Mouse (Mus musculus) embryonic facial prominence, embryonic 12.5 days (tissue): ENCODE results near the gene Mycn. TPM values are rescaled to one million over a fixed set of nuclear protein-coding genes. Genes with fewer than 3 reads are reported as not detected.

Experiments
- ATAC-seq: fragments of 200-750 bp; cut with Nextera tagmentation; 2 replicates; pipeline ENCODE4 v1.8.0; 2017; ENCODE audit not compliant: insufficient number of reproducible peaks, insufficient read depth, low FRiP score, low TSS enrichment
- H3K27ac ChIP-seq: fragments of 300-500 bp; sonication (generic); 2 replicates; pipeline ENCODE4 v1.5.1; 2016; ENCODE audit warnings: mild to moderate bottlenecking
- H3K27me3 ChIP-seq: fragments of 300-500 bp; sonication (generic); 2 replicates; pipeline ENCODE4 v1.6.1; 2016; ENCODE audit warnings: mild to moderate bottlenecking, moderate library complexity
- H3K36me3 ChIP-seq: fragments of 300-500 bp; sonication (generic); 2 replicates; pipeline ENCODE4 v1.6.1; 2016; ENCODE audit warnings: mild to moderate bottlenecking
- H3K4me1 ChIP-seq: fragments of 300-500 bp; sonication (generic); 2 replicates; pipeline ENCODE4 v1.6.1; 2016
- H3K4me2 ChIP-seq: fragments of 300-500 bp; sonication (generic); replicated peaks from 2 replicates; pipeline ENCODE4 v1.6.1; 2016; ENCODE audit warnings: mild to moderate bottlenecking, moderate library complexity
- H3K4me3 ChIP-seq: fragments of 300-500 bp; sonication (generic); 2 replicates; pipeline ENCODE4 v1.5.1; 2016; ENCODE audit warnings: mild to moderate bottlenecking
- H3K9ac ChIP-seq: fragments of 300-500 bp; sonication (generic); 2 replicates; pipeline ENCODE4 v1.6.1; 2016; ENCODE audit warnings: mild to moderate bottlenecking, moderate library complexity
- H3K9me3 ChIP-seq: fragments of 300-500 bp; sonication (generic); 2 replicates; pipeline ENCODE4 v1.6.1; 2016; ENCODE audit warnings: mild to moderate bottlenecking, moderate library complexity
- WGBS: fragments of 180-500 bp; shearing (Covaris S2); methylation state at CpG from one replicate; pipeline ENCODE4 v1.1.7; 2016; 5-methylcytosine and 5-hydroxymethylcytosine counted together
- polyA plus RNA-seq: library from polyadenylated mRNA; unstranded; fragments of >200 nt; fragmentation: Nextera tagmentation; extraction: Ambion mirVana; gene quantifications from 2 replicates; pipeline ENCODE4 v1.2.1, GENCODE M21; 2016

Gene Mycn
- polyA plus RNA-seq, 1 experiment from 2014 or later, result 73.7 TPM

DNA sequence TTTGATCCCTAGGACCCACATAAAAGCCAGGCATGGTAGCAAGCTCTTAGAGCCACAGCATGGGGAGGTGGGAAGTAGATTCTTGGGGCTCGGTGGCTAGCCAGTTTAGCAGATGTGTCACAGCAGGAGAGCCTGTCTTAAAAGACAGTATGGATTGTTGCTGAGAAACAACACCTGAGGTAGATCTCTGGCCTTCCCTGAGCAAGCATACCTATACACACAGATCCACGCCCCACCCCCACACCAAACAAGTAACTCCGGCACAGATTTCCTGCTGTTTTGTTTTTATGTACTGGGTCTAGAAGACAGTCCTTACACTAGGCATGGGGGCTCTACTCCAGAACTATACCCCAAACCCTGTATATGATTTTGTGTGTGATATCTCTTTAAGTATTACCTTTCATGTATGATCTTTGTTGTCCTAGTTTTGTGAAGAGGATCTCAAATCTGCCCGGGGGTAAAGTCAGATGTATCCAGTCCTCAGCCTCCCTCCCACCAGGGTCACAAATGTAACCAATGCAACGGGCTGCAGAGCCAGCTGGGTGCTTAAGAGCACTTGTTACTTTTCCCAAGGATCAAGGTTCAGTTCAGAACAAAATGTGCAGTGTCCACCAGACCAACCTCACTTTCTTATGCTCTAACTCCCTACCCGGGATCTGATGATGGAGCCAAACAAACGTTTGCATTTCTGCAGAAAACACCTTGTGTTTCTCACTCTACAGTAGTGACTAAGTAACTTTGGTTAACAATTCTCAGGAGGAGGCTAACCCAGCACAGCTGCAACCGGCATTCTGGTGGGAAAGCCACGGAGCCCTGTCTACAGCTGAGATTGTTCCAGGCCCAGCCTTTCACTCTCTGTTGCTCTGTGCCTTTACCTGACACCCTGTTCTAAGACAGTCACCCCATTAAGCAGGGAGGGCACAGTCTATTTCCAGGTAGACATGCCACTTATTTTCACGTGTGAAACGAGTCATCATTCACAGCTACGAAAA is 21.3 kb downstream of the Mycn start:
- Histone ChIP-seq H3K27me3 (no peaks in the 10 kb centered on the region), H3K4me3 (no peak overlapping the region), H3K36me3 (no peaks in the 10 kb centered on the region), H3K9ac (no peak overlapping the region), H3K4me2 (no peak overlapping the region), H3K27ac (no peak overlapping the region), H3K4me1 (peaks cover 19% of the 10 kb centered on the region), H3K9me3 (no peaks in the 10 kb centered on the region)
- ATAC-seq, result no peak
- whole genome bisulfite sequencing, result 29% methylated on average over 12 of the region's 12 CpGs

DNA sequence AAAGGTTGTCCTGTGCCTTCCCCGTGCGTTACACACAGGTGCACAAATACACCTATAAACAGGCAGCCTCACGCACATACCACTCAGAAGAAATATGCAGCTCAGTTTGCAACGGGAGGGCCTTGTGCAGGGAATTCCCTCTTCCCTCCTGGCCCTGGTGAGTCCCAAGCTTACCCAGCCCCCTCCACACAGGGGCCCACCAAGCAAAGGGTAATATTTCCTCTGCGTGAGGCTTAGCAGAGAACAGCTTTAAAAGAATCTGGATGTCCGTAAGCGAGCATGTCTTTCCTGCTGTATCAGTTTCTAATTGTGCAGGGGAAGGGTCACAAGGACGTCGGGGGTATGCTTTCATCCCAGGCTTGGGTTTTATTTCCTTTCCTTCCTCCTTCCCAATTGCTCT is 25.4 kb downstream of the Mycn start:
- ATAC-seq, result peak; percentile 70; the same call in 1 of the 2 replicates

DNA sequence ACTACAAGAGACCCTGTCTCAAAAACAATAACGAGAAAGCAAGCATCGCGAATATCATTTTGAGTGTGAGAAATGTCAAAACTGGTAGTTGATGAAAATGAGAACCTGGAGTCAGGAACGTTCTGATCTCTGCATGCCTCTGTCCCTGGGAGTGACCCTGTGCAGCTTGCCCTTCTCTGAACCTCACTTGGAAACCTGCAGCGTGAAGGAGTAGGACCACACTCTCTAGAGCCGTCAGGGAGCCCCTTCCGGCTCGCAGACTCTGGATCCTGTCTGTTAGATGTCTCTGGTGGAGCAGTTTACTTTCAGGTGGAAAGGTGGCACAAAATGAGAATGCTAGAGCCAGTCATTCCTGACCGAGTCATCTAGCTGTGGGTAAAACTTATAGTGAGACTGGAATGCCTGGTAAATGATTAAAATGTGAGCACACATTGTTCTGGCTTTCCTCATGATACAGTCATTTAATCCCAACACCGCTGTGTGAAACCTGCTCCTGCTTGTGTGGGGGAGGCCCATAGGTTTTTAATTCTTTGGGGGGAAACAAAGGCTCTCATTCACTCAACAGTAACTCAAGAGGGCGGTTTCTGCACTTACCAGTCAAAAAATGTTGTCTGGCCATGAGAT is 31.2 kb downstream of the Mycn start:
- H3K9me3 ChIP-seq, result no peaks in the 10 kb centered on the region
- H3K9ac ChIP-seq, result no peak overlapping the region
- H3K4me2 ChIP-seq, result no peak overlapping the region
- H3K27ac ChIP-seq, result no peak overlapping the region
- H3K27me3 ChIP-seq, result no peaks in the 10 kb centered on the region
- 65% methylated on average over 11 of the region's 11 CpGs for WGBS
- no peak for ATAC-seq
- H3K4me1 ChIP-seq, result peaks cover under 1% of the 10 kb centered on the region; the same call in 1 of the 2 replicates
- H3K36me3 ChIP-seq, result no peaks in the 10 kb centered on the region
- H3K4me3 ChIP-seq, result no peak overlapping the region

More for the DNA sequence above, 25.4 kb downstream of the Mycn start:
- no peaks in the 10 kb centered on the region for H3K9me3 ChIP-seq
- H3K4me3 ChIP-seq, result no peak overlapping the region
- H3K4me2 ChIP-seq, result peak overlapping the region; percentile 13; the same call in 1 of the 2 replicates
- H3K4me1 ChIP-seq, result peaks cover 20% of the 10 kb centered on the region
- peak overlapping the region; percentile 10; the same call in 1 of the 2 replicates for H3K9ac ChIP-seq
- 0 out of 2 replicates have a peak overlapping the region, but pooled peaks have one; percentile 23 for H3K27ac ChIP-seq
- H3K27me3 ChIP-seq, result no peaks in the 10 kb centered on the region
- no peaks in the 10 kb centered on the region for H3K36me3 ChIP-seq
- 11% methylated on average over 9 of the region's 9 CpGs for WGBS

DNA sequence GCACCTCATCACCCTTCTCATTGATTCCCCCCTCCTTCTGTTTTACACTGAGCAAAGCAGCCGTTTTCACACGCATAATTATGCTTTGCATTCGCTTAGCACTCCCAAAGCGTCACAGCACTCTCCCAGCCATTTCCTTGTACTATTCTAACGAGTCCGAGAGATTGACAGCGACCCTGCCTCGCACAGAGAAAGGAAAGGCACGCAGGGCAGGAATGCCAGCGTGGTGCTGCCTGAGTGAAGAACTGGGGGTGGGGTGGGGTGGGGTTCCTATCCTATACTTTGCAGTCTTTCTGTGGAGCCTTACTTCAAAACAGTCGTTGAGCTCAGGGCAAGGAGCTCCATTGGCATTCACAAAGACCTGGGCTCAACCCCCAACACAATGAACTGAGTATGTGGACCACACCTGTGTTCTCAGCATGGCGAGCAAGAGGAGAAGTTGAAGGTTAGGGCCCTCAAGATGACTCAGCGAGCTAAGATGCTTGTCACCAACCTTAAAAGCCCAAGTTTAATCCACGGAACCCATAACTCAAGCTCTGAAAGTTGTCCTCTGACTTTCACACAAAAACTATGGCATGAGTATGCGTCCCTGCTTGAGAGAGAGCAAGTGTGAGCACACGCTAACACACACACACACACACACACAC is 32.0 kb downstream of the Mycn start:
- Histone ChIP-seq H3K9ac (no peak overlapping the region), H3K27me3 (no peaks in the 10 kb centered on the region), H3K36me3 (no peaks in the 10 kb centered on the region), H3K4me1 (peaks cover 6% of the 10 kb centered on the region), H3K27ac (no peak overlapping the region), H3K4me3 (no peak overlapping the region), H3K4me2 (no peak overlapping the region), H3K9me3 (no peaks in the 10 kb centered on the region)
- WGBS, result 60% methylated on average over 16 of the region's 16 CpGs
- no peak for ATAC-seq

DNA sequence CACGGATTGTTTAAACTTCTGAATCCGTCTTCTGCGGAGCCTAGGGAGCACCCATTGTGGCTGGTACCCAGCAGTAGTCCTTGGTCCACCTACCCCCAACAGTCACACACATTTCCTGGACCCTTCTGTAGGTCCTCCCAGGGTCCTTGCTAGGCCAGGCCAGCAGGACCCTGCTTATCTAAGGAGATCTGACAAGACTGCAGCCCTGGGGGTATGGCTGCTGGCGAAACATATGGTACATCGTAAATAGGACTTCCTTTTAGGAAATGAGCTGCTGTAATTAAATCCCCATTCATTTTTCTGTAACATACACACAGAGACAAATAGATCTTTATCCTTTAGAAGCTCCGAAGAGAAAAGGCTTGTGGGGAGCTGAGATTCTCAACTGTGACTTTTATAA is 34.9 kb downstream of the Mycn start:
- Histone ChIP-seq H3K4me3 (no peak overlapping the region), H3K27me3 (no peaks in the 10 kb centered on the region; the same call in 1 of the 2 replicates), H3K4me2 (no peak overlapping the region), H3K9me3 (no peaks in the 10 kb centered on the region), H3K4me1 (peaks cover 13% of the 10 kb centered on the region), H3K27ac (no peak overlapping the region), H3K9ac (no peak overlapping the region), H3K36me3 (no peaks in the 10 kb centered on the region)
- no peak for ATAC-seq
- WGBS, result 33% methylated on average over 6 of the region's 6 CpGs

DNA sequence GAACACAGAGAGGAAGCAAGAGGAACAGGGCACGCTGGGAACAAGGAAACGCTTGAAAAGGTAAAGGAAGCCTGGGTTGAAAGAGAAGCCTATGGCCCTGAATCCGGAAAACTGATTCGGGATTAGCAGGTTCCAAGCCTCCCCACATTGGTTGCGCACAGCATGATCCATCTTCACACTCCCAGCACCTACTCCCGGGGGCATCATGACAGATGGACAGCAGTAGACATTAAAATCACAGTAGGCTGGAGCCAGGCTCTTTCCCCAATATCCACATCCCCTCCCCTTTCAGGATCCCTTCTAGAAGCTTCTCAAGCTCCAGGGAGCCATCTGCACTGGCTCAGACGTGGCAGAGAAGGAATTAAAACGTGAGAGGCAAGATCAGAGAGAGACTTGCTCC is 35.4 kb downstream of the Mycn start:
- Histone ChIP-seq H3K27ac (0 out of 2 replicates have a peak overlapping the region, but pooled peaks have one; percentile 13), H3K4me2 (no peak overlapping the region), H3K27me3 (no peaks in the 10 kb centered on the region; the same call in 1 of the 2 replicates), H3K4me1 (peaks cover 13% of the 10 kb centered on the region), H3K4me3 (no peak overlapping the region), H3K9me3 (no peaks in the 10 kb centered on the region), H3K36me3 (no peaks in the 10 kb centered on the region), H3K9ac (no peak overlapping the region)
- WGBS, result 66% methylated on average over 8 of the region's 8 CpGs
- no peak for ATAC-seq

DNA sequence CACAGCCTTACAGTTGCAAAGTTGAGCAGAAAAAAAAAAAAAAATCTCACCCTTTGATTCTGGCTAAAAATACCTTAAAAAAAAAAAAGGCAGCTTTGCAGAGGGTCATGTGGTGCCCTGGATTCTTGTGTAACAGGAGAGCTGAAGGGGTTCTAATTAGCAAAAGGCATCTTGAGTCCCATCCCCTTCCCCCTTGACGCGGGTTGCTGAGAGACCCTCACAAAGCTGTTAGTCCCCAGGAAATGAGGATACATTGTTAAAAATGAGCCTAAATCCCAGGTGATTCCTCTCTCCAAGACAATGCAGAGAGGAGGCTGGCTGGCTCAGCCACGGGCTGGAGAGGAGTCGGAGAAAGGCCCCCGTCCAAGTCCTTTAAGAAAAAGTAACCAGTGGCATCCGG is 36.6 kb downstream of the Mycn start:
- H3K4me3 ChIP-seq, result no peak overlapping the region

DNA sequence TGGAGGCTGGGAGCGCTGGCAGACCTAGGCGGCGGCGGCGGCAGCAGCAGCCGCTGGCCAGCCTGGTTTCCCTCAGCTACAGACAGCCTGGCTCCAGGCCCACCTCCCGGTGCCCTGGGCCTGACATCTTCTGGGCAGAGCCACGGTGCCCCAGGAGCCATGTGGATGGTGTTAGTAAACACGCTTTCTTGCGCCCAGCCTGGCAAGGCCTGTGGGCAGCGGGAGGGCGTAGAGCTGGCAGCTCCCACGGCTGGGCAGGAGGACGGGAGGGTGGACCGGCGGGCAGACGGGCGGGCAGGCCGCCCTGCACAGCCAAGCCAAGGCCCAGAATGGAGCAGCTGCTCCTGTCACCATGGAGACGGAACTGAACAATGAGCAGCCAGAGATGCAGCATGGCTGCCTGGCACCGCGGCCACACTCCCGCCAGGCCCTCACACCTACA is 37.2 kb downstream of the Mycn start:
- peak overlapping the region; percentile 51 for H3K9ac ChIP-seq
- 9% methylated on average over 23 of the region's 23 CpGs for WGBS
- H3K4me2 ChIP-seq, result peak overlapping the region; percentile 48
- no peaks in the 10 kb centered on the region for H3K9me3 ChIP-seq
- ATAC-seq, result peak; percentile 81
- H3K27me3 ChIP-seq, result no peaks in the 10 kb centered on the region; the same call in 1 of the 2 replicates
- peak overlapping the region; percentile 61 for H3K27ac ChIP-seq
- H3K4me3 ChIP-seq, result 0 out of 2 replicates have a peak overlapping the region, but pooled peaks have one; percentile 16
- no peaks in the 10 kb centered on the region for H3K36me3 ChIP-seq
- H3K4me1 ChIP-seq, result peaks cover 13% of the 10 kb centered on the region

More for the DNA sequence above, 36.6 kb downstream of the Mycn start:
- 28% methylated on average over 6 of the region's 6 CpGs for WGBS
- no peak overlapping the region for H3K9ac ChIP-seq
- no peak for ATAC-seq
- no peak overlapping the region for H3K27ac ChIP-seq
- H3K36me3 ChIP-seq, result no peaks in the 10 kb centered on the region
- H3K4me1 ChIP-seq, result peaks cover 13% of the 10 kb centered on the region
- no peaks in the 10 kb centered on the region; the same call in 1 of the 2 replicates for H3K27me3 ChIP-seq
- no peak overlapping the region; the same call in 1 of the 2 replicates for H3K4me2 ChIP-seq
- no peaks in the 10 kb centered on the region for H3K9me3 ChIP-seq

DNA sequence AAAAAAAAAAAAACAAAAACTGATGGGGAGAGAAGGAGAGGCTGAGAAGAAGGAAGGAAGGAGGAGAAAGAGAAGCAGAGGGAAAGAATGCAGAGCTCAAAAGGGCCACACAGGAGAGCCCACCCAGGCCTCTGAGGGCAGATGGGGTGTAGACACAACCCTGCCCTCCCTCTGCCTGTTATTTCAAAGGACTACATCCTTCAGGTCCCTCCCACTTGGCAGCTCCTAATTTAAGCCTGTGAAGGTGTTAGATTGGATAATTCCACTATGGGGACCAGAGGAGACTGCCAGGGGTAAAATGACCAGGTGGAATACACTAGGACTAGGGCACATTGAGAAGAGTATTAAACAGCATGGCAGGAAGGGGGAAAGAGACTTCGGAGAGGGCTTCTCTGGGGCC is 37.6 kb downstream of the Mycn start:
- WGBS, result 25% methylated on average over 1 of the region's 1 CpGs
- Histone ChIP-seq H3K4me2 (peak overlapping the region; percentile 48), H3K9me3 (no peaks in the 10 kb centered on the region), H3K27me3 (no peaks in the 10 kb centered on the region; the same call in 1 of the 2 replicates), H3K4me3 (no peak overlapping the region), H3K36me3 (no peaks in the 10 kb centered on the region), H3K9ac (peak overlapping the region; percentile 51; the same call in 1 of the 2 replicates), H3K4me1 (peaks cover 13% of the 10 kb centered on the region), H3K27ac (no peak overlapping the region; the same call in 1 of the 2 replicates)
- no peak for ATAC-seq

DNA sequence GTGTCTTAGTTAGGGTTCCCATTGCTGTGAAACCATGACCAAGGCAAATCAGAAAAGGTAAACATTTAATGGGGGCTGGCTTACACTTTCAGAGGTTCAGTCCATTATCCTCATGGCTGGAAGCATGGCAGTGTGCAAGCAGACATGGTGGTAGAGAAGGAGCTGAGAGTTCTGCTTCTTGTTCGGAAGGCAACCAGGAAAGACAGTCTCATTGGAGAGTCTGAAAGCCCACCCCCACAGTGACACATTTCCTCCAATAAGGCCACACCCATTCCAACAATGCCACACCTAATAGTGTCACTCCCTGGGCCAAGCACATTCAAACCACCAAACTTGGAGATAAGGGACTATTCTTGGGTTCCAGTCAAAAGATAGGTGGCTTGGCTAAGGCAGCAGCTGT is 39.3 kb downstream of the Mycn start:
- H3K36me3 ChIP-seq, result no peaks in the 10 kb centered on the region
- H3K27ac ChIP-seq, result no peak overlapping the region
- H3K4me2 ChIP-seq, result no peak overlapping the region
- no peaks in the 10 kb centered on the region; the same call in 1 of the 2 replicates for H3K27me3 ChIP-seq
- H3K4me1 ChIP-seq, result peaks cover 13% of the 10 kb centered on the region
- H3K9ac ChIP-seq, result no peak overlapping the region
- no peak for ATAC-seq
- H3K4me3 ChIP-seq, result no peak overlapping the region
- H3K9me3 ChIP-seq, result no peaks in the 10 kb centered on the region
- WGBS, result 96% methylated on average over 1 of the region's 1 CpGs
